Mouse (Mus musculus): ENCODE measurements around the gene Glb1.

- TF ChIP-seq POLR2AphosphoS5 (IDR thresholded peaks at IDR 0.05; ENCODE audit: borderline replicate concordance, low read depth, low read length) (no peak), CTCF (IDR thresholded peaks at IDR 0.05 in 2 of 3, conservative IDR thresholded peaks at IDR 0.05 in 1 of 3; ENCODE audit: control insufficient read depth in 1 of 3, insufficient read depth in 1 of 3, low read depth in 2 of 3, low read length in 3 of 3, poor library complexity in 1 of 3, severe bottlenecking in 1 of 3) (no peak), POLR2A (IDR thresholded peaks at IDR 0.05; ENCODE audit: control insufficient read depth in 1 of 2, insufficient read depth in 1 of 2, low read depth in 1 of 2, low read length in 2 of 2, poor library complexity in 1 of 2) (no peak)
Measured at GRCm38 (mm10) chr9:114388701-114389370, 12.0 kb upstream of the Glb1 start.

Measured in MEL (cell line).